8 mouse cellular contexts compared by ENCODE assay signal in the genomic region with DNA sequence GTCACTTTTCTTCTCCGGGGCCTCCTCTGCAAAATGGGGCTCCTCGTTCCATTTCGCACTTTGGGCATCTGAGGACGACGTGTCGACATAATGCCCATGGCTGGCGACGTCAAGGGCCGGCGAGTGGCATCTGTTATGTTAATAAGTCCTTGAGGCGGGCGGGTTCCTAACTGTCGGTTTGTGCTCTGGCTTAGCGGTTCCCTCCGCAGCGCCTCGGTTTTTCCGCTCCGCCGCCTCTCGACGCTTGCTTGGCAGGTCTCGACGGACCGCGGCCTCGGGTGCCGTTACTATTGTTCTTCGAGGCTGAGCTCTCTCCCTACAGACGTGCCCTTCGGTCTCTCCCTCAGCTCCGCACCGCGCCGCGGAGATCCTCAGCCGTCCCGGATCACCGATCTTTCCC. TPM values are rescaled to one million over a fixed set of nuclear protein-coding genes. Genes with fewer than 3 reads are reported as not detected.
DNase-seq lines count a peak whose midpoint lies in the region; ATAC-seq and TF ChIP-seq lines count a peak whose summit lies in the region.

A gene (plus strand): TSS at position 133 of the 400 bp plus-strand sequence.

- H3K4me3 ChIP-seq in left cerebral cortex, adult 2 months = peak within 1 kb of the TSS; percentile 95
- peak within 1 kb of the TSS; percentile 69 for H3K4me3 ChIP-seq in midbrain, embryonic 15.5 days

- no peaks in the 10 kb centered on the region for H3K9me3 ChIP-seq in midbrain, embryonic 15.5 days

- H3K36me3 ChIP-seq in midbrain, embryonic 15.5 days (replicated peaks) = no peaks in the 10 kb centered on the region

- peaks cover 32% of the 10 kb centered on the region for H3K4me1 ChIP-seq in midbrain, embryonic 15.5 days

- peak within 1 kb of the TSS; percentile 96 for H3K9ac ChIP-seq in midbrain, embryonic 15.5 days

- intact Hi-C loops in left cerebral cortex, adult 2 months (cut with DNase I) = loop anchor here (10.0 kb wide), 1 partner anchor 112 kb away; no protein-coding TSS in a partner anchor

- H3K4me2 ChIP-seq in midbrain, embryonic 15.5 days = peak within 1 kb of the TSS; percentile 66

- peak within 1 kb of the TSS; percentile 98 for H3K27ac ChIP-seq in left cerebral cortex, adult 2 months
- peak within 1 kb of the TSS; percentile 91 for H3K27ac ChIP-seq in midbrain, embryonic 15.5 days

- no peak for ATAC-seq in midbrain, embryonic 15.5 days (replicated peaks)

- no peak for DNase-seq in left cerebral cortex, adult 2 months (ENCODE audit: extremely low spot score in 1 of 2, low spot score in 2 of 2)
- no peak for DNase-seq in left cerebral cortex, adult 11 months (ENCODE audit: low spot score)
- peak; percentile 20 for DNase-seq in c-Kit-negative CD71-positive TER-119-positive erythroid progenitor cells, embryonic 14.5 days (ENCODE audit: low read depth, low spot score)
- DNase-seq in heart, adult 8-10 months (ENCODE audit: low spot score) = no peak
- no peak for DNase-seq in layer of hippocampus, postnatal 25 days (ENCODE audit: extremely low spot score in 1 of 2, low spot score in 1 of 2)
- no peak for DNase-seq in embryo, embryonic 9.5 days (ENCODE audit: extremely low spot score)
- no peak for DNase-seq in ovary, postnatal 10 days (ENCODE audit: low spot score)

- 1% methylated on average over 39 of the region's 39 CpGs for WGBS in midbrain, embryonic 15.5 days

- no peaks in the 10 kb centered on the region for H3K27me3 ChIP-seq in midbrain, embryonic 15.5 days (replicated peaks)

- no peak for TF ChIP-seq CTCF in left cerebral cortex, adult 2 months (IDR thresholded peaks at IDR 0.05)

RNA-seq across cellular contexts. Expression of the gene that starts here (rescaled TPM):
- 100 to 1,000 TPM; 179 to 187 TPM for total RNA-seq in left cerebral cortex, adult 2 months (2021)
- 10 to 100 TPM; 36.5 to 42.9 (median 41.0) TPM for total RNA-seq in heart, adult 8-10 months (2022)
- 100 to 1,000 TPM; 135 to 160 TPM for total RNA-seq in layer of hippocampus, postnatal 25 days (2021)
- 55.7 and 58.5 TPM in 2 replicates for polyA plus RNA-seq in midbrain, embryonic 15.5 days (2015; fragmentation: Nextera tagmentation; extraction: Ambion mirVana)
